Mouse (Mus musculus): Measurements from ENCODE around the gene Cpne2.
A peak's percentile ranks its signal among the peaks of the same experiment; 100 is the strongest.

Cpne2 gene

DNA sequence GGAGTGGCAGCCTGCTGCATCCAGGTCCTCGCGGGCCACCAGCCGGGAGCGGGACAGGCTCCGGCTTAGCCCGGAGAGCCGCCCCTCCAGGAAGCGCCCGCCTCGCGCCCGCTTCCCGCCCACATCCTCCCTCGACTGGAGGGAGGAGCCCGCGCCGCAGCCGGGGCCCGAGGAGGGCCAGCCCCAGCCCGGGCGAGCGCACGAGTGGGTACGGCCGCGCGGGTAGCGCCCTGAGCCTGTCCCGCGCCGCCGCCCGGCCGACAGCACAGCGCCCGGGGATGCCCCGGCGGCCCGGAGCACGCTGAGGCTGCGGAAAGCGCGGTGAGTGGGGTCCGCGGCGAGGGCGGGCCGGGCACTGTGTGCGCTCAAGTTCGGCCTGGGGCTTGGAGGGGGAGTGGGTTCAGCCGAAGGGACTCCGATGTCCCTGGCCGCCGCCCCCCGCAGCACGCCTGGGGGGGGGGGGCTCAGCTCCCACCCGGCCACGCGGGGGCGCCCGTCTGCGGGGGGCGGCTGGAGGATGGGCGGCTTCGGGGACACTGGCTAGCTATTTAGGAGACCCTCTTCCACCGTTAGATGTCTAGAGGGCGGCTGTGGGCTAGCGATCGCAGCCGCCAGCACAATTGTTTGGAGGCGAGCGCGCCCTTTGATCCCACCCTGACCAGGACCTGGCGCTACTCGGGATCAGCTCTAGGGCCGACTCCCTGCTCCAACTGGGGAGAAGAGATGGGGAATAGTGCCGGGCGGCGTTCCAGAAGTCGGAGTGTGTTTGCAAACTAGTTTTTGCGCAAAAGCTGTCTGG, at the start of gene Cpne2:
Gene Cpne2 (plus strand): TSS at position 118 of the 799 bp plus-strand sequence.
- peak; percentile 61 for DNase-seq (ENCODE audit: low spot score)

DNA sequence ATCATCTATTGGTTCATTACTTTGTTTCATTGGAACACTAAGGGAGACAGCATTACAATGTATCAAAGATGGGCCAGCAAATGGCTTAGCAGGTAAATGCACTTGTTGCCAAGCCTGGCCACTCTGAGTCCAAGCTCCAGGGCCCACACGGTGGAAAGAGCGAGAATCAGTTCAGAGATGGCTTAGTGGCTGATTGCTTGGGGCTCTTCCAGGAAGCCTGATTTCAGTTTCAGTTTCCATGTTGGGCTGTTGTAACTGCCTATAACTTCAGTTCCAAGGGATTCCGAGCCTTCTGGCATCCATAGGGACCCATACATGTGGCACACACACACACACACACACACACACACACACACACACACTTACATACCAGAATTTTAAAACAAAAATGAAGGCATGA, 47.5 kb upstream of the Cpne2 start:
- no peak for DNase-seq (ENCODE audit: low spot score)

DNA sequence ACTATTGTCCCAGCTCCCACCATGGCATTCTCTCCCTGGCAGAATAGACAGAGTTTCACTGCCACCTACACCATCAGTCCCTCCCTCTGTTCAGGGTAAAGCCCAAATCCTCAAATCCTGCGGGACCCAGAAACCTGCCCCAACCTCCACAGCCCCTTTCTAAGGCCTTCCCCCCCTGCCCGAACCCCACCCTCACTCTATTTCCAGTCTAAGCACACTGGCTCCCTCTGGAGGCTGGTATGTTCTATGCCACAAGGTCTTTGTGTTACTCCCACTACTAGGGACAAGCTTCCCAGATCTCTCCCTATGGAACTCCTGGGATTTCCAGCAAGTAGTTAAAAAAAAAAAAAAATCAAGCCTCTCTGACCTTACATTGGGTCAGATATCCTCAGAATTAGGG, 46.9 kb upstream of the Cpne2 start:
- no peak for DNase-seq (ENCODE audit: low spot score)

DNA sequence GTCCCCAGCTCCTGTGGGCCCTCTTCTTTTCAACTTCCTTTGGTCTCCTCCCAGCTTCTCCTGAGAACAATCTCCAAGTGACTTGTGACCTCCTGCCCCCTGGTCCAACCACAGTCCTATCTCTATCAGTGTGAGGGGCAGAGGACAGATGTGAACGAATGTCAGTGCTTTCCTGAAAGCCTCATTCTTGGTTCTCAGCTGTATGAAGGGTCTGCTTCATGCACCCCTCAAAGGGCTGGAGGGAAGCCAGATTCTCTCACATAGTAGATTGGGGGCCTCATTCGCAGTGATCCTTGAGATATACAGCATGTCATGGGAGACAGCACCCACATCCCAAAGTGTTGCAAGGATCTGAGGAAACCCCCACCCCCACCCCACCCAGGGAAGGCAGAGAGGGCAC, 44.8 kb upstream of the Cpne2 start:
- no peak for DNase-seq (ENCODE audit: low spot score)

DNA sequence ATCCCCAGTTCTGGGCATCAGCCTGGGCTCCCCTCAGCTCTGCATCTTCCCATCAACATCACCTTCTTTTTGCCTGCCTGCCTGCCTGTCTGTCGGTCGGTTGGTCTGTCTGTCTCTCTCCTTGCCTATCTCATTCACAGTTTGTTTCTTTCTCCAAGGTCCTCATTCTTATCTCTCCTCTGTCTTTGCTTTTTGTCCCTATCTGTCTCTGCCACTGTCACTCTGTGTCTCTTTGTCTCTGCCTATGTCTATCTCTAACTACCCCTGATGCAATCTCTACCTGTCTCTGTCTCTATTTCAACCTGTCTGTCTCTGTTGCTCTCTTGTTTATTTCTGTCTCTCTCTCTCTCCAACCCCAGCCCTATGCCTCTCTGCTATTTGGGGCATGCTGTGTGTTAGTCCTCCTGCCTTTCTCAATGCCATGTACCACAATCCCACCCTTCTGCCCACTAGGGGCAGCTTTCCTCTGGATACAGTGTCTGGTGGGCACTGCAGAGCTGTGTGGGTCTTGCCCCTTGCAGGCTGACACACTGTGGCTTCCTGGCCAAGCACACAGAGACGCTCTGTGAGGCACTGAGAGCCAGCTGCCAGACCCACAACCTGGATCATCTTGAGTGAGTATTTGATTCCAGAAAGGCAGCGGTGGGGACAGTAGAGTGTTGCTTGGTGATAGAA, 42.8 kb upstream of the Cpne2 start:
- no peak for DNase-seq (ENCODE audit: low spot score)

DNA sequence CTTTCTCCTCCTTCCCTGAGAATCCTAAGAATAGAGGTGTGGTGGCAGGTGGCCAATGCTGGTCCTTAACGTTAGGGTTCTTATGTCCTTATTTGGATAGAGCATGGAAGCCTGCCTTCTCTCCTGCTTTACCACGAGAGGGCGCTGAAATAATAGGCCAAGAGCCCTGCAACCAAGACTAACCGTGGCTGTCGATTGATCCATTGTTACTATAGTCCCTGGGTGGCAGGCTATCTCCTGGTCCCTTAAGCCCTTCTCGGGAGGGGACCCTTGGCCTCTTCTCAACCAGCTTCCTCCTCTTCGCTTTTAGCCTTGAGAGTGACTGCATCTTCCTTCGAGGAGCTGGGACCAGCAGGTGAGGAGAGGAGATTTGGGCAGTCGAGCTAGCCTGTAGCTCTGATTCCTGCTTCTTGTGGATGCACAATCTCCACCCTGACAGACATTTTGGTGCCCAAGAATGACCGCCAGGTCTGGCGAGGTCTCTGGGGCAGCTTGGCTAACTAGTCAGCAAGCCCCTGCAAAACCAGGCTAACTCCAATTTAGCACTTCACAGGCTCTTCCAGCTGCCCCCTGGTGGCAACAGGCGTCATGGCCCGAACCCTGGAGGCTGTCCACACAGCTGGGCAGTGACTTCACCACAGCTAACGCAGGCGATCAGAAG, 40.6 kb upstream of the Cpne2 start:
- peak; percentile 61 for DNase-seq (ENCODE audit: low spot score)

DNA sequence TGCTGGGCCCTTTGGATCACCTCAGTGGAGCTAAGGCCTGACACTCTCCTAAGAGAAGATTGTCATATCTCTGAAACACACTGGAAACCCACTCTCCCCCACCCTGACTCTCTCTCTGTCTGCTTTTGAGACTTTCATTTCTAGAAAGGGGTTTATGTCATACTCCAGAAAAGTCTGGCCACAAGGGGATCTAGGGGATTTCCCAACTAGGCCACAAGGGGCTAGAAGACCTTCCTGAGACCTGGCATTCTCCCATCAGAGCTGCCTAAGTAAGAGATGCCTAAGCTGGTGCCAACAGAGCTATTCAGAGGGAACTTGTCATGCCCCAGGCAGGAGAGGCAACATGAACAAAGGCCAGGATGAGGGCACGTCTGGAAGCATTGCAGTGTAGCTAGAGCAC, 39.5 kb upstream of the Cpne2 start:
- no peak for DNase-seq (ENCODE audit: low spot score)

DNA sequence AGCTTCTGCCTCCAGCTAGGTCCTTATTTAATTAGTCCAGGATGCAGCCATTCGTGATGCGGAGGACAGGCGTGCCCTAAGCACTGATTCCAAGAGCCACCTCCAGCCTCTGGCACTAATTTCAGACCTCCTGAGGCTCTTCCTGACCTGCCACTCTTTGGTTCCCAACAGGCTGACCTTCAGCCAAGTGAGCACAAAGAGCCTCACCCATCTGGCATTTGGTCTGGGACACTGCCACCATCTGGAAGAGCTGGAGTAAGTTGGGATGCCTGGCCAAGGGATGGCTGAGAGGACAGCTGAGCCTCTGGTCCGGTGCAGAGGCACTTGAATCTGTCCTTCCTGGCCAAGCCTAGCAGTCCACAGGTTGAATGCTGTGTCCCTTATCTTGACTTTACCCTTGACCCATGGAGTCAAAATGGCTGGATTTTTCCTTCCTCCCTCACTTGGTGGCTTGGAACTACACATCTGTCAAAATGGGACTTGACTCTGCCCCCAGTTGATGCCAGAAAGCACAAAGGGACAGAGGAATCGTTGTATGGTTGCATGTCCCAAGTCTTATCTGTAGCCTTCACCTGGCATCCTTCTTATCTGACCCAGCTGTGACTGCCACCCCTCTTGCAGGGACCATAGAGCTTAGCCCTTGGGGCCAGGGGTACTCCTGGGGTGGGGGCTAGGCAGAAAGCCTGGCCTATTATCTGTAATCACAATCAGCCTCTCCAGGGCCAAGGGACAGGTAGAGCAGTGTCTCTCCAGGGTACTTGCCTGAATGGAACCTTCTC, 17.2 kb upstream of the Cpne2 start:
- DNase-seq (ENCODE audit: low spot score), result no peak

DNA sequence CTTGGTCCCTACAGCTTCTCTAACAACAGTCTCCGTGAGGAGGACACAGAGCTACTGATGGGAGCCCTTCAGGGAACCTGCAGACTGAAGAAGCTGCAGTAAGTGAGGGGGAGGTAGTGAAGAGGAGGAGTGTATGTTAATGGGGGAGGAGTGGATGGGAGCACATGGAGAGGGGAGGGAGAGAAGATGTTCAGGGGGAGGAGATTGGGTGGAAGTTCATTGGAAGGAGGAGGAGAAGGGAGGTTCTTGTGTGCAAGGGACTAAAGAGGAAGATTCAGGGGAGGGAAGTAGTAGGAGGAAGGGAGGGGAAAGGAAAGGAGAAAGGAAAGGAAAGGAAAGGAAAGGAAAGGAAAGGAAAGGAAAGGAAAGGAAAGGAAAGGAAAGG, 16.6 kb upstream of the Cpne2 start:
- no peak for DNase-seq (ENCODE audit: low spot score)

DNA sequence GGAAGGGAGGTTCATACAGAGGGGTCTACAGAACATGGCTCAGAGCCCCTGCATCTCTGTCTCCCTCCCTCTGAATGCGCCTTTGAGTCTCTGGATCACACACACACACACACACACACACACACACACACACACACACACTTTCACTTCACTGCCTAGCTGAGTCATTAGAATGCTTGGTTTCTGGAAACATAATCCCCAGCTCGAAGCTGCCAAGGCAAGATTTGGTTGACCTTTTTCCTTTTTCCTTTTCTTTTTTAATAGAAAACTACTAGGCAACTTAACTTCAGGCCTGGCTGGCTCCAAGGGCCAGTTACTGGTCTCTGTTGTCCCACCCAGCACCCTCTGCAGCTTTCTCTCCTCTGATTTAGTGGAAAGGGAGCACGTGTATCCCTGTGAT, 16.0 kb upstream of the Cpne2 start:
- no peak for DNase-seq (ENCODE audit: low spot score)

DNA sequence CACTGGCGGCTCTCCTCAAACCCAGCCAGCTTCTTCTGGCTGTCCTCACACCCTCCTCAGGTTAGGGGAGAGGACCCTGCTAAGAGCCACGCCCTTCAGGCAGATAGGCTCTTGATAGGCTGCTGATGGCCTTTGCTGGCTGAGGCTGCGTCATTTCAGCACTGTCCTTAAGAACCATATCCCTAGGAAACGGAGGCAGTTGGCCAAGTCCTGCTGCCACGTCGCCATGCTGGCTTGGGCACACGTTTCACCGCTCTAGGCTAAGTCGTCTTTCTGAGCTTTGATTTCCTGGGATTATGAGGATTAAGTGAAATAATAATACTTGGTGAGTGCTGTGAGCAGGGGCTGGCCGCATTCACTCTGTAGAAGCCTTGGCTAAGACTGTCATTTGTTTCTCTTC, 14.5 kb upstream of the Cpne2 start:
- DNase-seq (ENCODE audit: low spot score), result no peak

DNA sequence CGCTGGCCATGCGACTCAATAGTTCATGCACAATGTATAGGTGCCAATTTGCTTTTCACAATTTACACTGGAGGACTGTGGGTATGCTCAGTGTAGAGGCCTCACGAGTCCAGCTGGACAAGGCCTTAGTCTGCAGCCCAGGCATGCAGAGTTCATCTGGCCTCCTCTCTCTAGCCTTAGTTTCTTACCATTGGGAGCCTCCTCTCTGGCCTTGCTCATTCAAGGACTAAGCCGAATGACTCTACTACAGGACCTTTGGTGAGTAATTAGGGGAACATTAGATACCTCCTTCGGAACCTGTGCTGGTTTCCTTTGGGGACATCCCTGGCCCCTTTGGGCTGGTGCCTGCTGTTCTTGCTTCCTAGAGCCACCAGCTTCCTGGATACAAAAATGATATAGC, 13.8 kb upstream of the Cpne2 start:
- DNase-seq (ENCODE audit: low spot score), result no peak

DNA sequence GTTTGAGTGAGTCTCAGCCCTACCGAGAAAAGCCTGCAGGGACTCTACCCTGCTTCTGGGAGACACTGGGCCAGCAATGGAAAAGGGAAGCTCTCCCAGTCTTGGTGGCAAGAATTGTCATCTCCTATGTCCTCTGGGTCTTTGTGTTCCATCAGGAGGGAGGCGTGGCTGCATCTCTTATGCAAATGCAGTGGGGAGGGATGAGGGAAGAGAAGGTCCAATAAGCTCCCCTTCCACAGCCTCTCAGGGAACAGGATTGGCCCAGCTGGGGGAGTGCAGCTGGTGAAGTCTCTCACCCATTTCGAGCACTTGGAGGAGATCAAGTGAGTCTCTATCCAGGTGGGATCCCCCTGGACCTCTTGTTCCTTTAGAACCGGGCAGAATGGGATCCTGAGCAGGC, 11.3 kb upstream of the Cpne2 start:
- no peak for DNase-seq (ENCODE audit: low spot score)

DNA sequence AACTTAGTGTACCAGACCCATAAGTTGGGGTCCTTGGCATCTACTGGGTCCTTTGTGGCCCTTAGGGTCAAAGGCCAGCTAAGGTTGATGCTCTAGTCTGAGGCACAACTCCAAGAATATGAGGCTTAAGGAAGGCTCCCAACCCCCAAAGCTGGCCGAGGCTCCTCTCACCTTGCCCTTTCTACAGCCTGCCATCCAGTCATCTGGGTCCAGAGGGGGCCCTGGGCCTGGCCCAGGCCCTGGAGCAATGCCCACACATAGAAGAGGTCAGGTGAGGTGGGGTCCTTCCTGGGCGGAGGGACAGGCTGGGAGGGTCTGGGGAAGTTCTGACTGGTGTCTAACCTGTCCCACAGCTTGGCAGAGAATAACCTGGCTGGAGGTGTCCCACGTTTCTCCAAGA, 10.3 kb upstream of the Cpne2 start:
- DNase-seq (ENCODE audit: low spot score), result no peak

DNA sequence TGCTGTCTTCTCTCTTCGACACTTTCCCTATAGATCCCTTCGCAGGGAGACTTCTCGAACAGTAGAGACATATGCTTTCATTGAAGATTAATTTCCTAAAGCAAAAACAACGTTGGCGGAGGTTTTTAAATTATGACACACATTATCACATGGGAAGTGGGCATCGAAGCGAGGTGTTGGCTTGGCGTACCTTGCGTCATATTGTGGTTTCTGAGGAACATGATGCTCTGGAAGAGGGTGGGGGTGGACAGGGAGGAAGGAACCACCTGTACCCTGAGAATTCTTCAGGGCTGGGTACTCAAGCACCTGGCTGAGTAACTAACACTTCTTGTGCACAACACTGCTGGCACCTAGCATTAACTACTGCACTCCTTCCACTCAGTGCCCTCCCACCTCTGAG, 8.2 kb upstream of the Cpne2 start:
- DNase-seq (ENCODE audit: low spot score), result no peak

DNA sequence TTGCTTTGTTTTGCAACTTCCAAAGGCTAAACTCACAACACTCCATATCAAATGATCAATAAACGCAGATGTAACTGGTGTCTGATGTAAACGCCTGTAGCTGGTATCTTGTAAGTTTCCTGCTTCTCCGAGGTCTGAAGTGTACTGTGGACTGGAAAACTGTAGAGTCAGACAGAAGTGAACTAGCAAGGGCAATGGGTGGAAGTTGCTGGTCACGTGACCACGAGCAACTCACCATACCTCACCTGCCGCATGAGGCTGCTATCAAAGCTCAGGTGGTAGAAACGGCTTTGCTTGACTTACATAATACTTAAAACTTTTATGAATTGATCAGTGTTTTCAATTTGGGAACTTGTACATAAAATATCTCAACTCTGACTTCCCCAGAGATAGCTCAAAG, 5.6 kb upstream of the Cpne2 start:
- no peak for DNase-seq (ENCODE audit: low spot score)

DNA sequence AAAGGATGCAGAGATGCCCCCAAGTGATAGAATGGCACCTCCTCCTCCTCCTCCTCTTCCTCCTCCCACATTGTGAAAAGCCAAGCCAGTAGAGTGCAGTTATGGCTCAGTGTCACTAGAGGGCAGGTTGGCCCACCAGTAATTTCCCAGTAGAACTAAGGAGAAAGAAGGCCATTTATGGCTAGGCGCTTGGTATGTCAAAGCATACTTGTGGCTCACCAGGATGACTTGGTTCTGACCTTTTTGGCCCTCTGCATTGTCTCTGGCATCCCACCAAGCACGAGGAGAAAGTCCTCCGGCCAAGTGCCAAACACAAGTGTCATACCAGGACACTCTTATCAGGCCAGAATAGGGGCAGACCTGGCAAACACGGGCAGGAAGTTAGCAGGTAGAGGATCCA, 4.5 kb upstream of the Cpne2 start:
- no peak for DNase-seq (ENCODE audit: low spot score)

DNA sequence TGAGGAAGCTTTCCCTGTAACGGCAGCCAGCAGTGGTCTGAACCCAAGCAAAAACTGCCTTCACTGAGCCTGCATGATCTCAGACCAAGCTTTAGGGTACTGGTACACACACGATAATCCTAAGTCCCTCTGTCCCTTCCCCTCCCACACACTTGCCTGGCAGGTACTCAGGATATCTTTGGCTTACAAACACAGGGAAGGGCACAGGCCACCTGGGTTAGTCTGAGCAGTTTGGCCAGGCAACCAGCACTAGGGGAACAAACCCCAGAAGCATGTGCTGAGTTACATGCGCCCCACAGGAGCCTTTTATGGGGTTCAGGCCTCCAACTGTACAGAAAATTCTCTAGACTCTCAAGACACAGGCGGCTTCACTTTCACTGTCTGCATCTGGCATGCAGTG, 2.9 kb upstream of the Cpne2 start:
- DNase-seq (ENCODE audit: low spot score), result no peak

DNA sequence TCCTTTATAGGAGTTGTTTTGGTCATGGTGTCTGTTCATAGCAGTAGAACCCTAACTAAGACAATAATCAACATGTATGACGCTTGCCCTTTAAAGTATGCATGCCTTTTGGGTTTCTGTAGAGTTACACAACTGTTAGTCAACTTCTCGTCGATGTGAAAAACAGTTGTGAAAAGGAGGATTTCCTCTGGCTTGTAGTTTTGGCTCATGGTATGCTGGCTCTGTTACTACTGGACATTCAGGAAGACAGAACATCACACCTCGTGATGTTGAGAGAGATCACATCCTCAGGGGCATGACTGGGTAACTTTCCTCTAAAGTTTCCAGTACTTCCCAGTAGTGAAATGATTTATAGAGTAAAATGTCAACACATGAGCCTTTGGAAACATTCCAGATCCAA, 2.1 kb upstream of the Cpne2 start:
- no peak for DNase-seq (ENCODE audit: low spot score)

DNA sequence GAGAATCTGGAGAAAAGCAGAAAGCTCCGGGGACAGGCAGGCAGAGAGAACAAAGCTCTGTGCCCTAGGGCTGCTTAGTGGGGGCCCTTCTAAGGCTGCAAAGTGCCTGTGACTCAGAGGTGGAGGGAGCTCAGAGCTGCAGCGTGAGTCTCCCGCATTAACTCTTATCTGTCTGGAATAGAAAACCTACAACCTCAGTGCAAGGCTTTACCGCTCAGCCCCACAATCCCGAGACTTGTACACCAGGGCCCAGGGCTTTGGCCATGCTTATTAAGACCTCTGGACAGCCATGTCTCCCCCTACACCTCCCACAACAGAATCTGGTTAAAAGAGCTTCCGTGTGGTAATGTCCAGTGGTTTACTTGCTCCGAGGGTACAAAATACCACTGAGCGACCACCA, 790 bp upstream of the Cpne2 start:
- DNase-seq (ENCODE audit: low spot score), result peak; percentile 7

DNA sequence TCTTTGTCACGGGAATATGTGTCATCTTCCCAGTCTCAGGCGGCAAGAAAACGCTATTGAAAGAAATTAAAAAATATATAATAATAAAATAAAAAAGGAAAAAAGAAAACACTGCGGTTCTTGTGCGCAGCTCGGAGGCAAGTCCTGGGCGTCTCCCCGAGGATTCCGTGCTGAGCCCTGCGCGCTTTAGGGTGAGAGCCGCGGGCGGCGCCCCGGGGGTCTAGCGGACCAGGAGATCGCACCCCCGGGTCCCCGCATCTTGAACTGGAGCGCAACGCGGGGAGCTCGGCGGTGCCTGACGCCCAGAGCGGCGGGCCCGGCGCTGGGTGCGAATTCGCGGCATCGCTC, 291 bp upstream of the Cpne2 start:
- no peak for DNase-seq (ENCODE audit: low spot score)

DNA sequence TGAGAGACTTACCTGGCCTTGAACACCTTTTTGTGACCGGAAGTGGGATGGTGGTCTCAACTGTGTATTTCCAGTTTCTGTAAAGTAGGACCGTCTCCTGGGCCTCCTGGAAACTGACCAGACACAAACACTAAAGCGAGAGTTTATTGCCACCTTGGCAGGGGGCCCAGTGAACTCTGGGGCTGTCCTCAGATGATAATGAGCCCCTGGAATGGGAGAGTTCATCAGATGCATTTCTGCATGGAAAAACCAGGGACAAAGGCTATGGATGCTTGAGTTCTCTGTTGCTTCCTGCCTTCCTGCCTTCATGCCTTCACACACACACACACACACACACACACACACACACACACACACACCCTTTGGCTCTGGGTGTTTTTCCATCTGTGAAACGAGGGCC, 1.8 kb downstream of the Cpne2 start:
- DNase-seq (ENCODE audit: low spot score), result no peak

DNA sequence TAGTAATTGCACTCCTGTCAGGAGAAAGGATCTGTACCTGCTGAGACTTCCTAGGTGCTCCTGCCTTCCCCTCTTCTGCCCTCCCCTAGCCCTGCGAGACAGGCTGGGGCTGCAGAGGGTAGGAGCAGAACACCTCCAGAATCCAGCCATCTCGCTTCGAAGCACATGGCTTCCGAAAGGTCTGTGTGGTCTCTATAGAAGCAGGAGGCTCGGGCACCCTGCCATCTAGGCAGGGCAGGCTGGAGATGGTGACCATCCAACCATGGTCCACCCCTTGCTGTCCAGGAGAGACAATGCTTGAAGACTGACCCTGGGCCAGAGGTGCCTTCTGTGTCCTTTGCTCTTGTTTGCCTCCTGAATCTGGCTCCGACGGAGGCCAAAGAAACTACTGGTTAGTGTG, 2.8 kb downstream of the Cpne2 start:
- no peak for DNase-seq (ENCODE audit: low spot score)

All from yolk sac, embryonic 10.5 days (tissue).